Mouse (Mus musculus): ENCODE results near the gene Zfp422.
A peak's percentile ranks its signal among the peaks of the same experiment; 100 is the strongest.

Zfp422 gene

DNA sequence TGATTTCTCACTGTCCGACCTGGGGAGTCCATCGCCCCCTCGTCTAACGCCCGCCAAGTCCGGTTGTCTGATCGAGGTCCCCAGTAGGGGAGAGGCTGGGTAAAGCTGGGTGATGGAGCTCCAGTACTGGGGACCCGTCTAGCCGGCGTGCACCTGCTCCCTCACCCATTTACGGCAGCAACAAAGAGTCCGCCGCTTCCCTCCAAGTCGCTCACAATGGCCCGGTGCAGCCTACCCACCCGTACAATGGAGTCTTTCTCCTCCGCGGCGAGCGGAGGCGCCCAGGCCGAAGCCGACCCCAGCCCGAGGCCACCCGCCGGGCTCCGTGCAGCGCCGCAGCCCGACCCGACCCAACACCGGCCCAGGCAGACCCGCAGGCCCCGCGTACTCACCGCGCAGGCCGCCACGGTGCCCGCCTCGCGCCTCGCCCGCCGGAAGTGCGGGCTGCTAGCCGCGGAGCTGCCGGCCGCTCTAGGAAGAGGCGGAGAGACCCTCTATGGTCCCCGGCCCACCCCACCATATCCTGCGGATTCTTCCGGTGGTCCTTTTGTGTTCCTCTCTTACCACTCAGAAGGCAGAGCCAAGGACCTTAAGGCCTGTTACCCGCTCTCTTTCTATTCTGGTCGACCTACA lies at the start of gene Zfp422:
TSS of gene Zfp422 (minus strand) at position 461 of the 633 bp plus-strand sequence.
- no peak for DNase-seq (ENCODE audit: low read depth)

GRCm38 (mm10) chr6:116677321-116677720 lies 48.5 kb upstream of the Zfp422 start:
- no peak for DNase-seq (ENCODE audit: low read depth)

DNA sequence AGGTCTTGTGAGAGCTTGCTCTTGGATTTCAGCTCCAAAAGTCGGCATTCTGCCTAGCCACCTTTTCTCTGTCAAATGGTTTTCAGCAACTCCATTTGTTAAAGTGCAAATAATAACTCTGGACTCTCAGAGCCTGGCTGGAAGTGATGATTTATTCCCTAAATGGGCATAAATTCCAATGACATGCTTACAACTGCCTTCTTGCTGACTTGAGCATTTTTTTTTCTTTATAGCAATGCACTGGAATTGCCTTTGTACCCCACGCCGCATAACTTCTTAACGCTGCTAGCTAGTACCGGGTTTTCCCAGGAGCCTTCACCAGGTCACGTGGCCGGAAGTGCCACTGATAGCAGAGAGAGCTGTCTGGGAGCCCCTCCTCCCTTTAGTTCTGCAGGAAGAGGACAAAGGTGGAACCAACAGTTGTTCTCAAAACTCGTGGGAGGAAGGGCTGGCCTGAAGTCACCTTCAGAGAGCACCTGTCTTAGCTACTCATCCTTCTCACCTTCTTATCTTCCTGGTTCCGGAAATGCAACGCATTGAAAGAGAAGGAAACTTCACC lies 47.6 kb upstream of the Zfp422 start:
- no peak for DNase-seq (ENCODE audit: low read depth)

DNA sequence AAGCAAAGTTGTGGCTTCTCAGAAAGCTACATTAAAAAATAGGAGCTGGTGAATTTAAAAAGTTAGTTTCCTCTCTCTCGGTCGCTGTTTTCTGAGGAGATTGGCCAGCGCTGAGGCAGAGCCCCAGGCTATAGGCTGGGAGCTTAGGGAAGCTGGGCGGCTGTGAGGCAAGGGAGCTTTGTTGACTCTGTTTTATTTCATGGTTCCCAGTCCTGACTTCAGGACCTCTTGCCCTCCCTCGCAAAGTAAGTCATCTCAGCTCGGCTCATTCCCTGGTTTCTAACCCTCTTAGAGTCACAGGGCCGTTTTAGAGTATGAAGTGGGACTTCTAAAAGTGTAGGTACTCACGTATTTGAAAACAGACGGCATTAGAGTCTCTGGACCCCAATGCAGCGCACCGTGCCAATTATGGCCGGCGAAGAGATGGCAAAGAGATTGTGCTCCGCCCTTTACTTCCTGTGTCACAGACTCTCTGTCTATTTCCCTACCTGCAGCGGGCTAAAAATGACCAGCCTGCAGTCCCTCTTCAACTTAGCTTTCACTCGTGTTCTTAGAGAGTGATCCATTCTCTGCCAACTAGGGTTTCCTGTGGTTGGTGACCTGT lies 45.6 kb upstream of the Zfp422 start:
- DNase-seq (ENCODE audit: low read depth): no peak

DNA sequence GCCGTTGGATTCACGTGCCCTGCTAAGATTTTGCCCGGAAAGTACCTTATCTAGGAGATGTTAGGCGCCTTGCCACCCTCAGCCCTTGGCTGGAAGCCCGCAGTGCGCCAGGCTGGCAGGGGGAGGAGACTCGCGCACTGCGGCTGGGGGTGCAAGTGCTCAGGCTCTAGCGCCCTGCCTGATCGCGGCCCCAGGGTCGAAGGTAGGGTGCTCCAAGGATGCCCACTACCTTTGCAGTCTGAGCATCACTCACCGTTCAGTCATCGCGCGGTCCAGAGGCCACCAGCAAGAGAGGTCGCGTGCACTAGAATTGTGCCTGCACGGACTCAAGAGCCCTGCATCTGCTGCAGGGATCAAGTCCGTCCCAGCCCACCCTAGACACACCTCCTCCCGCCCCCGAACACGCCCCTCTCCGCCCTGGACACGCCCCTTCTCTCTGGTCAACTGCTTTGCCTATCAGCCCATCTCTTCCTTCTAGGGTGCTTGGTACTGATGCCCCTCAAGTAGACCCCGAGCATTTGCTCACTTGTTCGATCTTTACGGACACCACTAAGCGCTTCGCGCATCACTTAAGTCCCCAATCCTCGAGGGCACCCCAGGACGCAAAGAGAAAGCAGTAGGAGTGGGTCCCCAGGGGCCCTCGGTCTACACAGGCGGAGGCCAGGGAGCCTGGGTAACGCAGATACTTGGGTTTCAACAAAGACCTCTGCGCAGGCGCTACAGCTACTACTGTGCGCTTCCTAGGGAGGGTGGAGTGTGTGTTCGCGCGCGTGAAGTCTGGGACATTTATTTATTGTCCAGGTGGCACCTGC lies 44.9 kb upstream of the Zfp422 start, which contains the start of gene Rassf4:
TSS of gene Rassf4 (minus strand) at position 482 of the 812 bp plus-strand sequence.
- DNase-seq (ENCODE audit: low read depth): no peak

- no peak for DNase-seq (ENCODE audit: low read depth)
Measured at GRCm38 (mm10) chr6:116672349-116672748, 43.5 kb upstream of the Zfp422 start.

DNA sequence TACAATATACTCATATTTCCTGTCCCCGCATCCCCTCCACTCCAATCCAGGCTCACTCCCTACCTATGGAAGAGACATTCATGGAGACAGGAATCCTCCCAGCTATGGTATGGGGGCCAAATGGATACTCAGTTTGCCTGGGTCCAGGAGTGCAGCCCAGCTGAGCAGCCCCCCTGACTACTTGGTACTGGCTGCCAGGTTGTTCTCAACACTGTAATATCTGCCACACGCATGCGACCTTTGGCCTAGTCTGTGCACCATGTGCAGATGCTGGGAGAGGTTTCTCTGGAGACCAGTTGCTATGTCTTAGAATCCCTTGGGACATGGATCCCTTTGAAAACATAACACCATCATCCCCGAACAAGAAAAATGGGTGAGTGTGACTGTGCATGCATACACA lies 43.0 kb upstream of the Zfp422 start:
- no peak for DNase-seq (ENCODE audit: low read depth)

DNA sequence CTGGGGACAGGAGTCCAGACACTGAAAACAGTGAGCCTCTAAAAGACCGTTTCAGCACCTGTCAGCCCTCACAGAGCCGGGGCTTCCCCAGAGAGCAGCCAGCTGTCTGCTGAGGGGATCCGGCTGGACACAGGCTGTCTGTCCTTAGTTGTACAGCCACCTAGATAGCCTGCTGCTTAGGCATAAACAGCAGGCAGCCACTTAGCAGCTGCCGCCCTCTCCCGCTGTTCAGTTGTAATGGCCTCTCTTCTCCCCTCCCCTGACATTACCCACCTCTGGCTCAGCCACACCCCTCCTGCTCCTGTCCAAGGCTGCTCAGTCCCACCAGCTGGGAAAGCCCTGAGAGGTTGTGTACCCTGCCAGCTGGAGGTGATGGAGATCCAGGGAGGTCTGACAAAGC lies 42.2 kb upstream of the Zfp422 start:
- DNase-seq (ENCODE audit: low read depth): no peak

DNA sequence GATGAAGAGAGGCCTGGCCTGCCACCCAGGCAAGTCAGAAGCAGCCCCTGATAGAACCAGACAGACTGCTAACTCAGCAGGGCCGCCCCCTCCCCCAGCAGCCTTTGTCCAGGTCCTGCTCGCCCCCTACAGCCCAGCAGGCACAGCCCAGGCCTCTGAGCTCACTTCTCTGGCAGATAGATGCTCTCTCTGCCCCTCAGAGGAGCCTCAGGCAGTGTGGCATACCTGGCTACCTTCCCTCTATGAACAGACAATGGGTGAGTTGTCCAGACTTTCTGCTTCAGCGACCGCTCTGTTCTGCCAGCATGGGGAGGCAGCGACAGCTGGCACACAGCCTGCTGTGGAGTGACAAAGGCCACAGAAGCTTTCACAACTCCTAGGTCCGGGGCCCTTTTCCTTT lies 41.3 kb upstream of the Zfp422 start:
- no peak for DNase-seq (ENCODE audit: low read depth)

DNA sequence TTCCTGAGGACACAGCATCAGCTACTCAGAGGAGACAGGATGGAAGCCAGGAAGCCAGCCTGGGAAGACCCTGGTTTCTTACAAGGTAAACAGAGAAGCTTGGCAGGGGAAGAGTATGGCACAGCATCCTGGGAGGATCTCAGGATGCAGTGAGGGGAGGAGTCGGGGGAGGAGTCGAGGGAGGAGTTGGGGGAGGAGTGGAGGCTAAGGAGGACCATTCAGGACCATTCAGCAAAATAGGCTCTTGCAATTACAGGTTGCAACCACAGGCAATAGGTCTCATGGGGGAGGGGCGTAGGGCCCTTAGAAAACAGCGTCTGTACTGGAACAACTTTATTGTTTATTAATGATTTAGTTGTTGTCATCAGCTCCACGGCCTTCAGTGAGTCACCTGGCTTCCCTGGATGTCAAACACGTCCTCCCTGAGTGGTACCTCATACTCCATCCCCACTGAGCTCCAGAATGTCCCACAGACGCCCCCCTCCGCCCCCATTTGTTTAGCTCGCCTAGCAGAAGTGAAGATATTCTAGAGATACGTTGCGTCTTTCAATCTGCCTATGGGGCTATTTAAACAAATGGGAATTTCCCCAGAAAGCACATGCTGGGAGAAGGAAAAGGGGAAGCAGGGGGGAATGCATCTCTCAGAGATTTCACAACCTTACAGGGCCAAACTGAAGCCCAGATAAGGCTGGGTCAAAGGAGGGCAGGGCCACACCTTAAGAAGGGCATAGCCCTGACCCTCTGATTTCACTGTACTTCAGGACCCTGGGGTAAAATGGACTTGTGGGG lies 40.1 kb upstream of the Zfp422 start:
- DNase-seq (ENCODE audit: low read depth): no peak

GRCm38 (mm10) chr6:116667382-116667781 lies 38.6 kb upstream of the Zfp422 start:
- no peak for DNase-seq (ENCODE audit: low read depth)

GRCm38 (mm10) chr6:116666892-116667291 lies 38.1 kb upstream of the Zfp422 start:
- no peak for DNase-seq (ENCODE audit: low read depth)

DNA sequence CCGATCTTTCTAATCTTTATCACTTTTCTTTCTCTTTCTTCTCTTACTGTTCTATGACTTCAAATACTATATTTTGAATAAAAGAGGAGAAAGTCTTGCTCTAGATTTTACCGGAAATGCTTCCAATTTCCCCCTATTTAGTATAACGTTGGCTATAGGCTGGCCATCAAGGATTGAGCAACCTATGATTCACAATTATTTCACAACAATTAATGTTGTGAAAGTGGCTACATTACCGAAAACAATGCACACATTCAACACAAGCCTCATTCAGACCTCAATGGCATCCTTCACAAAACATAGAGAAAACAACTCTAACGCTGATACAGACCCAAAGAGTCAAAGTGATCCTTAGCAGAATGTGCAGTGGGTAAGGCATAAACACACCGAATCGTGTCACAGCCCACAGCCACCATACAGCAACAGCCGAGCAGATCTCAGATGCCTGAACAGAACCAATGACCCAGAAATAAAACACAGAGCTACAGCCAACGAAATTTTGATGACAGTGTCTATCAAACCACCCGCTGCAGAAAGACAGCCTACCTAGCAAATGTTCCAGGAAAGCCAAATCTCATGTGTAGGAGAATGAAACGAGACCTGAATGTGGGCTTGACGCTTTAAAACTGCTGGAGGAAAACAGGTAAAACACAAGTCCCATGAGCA lies 37.4 kb upstream of the Zfp422 start:
- no peak for DNase-seq (ENCODE audit: low read depth)

GRCm38 (mm10) chr6:116664830-116665229 lies 36.0 kb upstream of the Zfp422 start:
- no peak for DNase-seq (ENCODE audit: low read depth)

DNA sequence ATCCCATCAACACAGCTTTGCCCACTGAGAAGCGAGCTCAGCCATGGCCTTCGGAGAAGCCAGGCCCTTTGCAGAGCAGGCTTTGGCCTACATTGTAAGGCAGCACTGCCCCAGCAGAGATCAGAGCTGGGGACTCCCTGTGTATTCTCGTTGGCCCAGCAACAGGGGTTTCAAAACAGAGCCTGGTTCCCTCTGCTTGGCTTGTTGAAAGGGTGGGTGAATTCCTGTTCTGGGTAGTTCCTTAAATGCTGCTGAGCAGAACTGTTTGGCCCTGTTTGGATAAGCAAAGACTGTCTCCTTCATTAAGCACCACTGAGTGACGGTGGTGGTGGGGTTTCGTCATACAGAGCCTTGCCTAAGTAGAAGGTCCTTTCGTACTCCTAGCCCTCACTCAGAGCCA lies 35.2 kb upstream of the Zfp422 start:
- DNase-seq (ENCODE audit: low read depth): no peak

GRCm38 (mm10) chr6:116663364-116663763 lies 34.6 kb upstream of the Zfp422 start:
- no peak for DNase-seq (ENCODE audit: low read depth)

- no peak for DNase-seq (ENCODE audit: low read depth)
Measured at GRCm38 (mm10) chr6:116653684-116654454, 25.1 kb upstream of the Zfp422 start.

DNA sequence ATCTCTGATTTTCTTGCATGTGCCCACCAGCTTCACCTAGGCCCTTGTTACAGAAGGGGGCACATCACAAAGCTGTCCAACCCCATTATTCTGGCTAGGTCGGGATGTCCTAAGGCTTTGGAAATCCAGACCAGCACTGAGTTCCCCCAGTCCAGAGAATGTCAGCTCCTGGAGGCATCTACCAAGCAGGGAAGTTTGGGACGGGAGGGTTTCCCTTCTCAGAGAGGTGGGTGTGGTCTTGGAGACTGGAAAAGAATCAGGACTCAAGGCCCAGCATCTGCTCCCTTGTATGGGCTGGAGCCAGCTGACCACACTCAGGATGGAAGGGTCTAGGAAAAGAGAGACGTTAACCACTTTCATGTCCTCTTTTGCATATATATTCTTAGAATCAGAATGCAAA lies 24.4 kb upstream of the Zfp422 start:
- no peak for DNase-seq (ENCODE audit: low read depth)

DNA sequence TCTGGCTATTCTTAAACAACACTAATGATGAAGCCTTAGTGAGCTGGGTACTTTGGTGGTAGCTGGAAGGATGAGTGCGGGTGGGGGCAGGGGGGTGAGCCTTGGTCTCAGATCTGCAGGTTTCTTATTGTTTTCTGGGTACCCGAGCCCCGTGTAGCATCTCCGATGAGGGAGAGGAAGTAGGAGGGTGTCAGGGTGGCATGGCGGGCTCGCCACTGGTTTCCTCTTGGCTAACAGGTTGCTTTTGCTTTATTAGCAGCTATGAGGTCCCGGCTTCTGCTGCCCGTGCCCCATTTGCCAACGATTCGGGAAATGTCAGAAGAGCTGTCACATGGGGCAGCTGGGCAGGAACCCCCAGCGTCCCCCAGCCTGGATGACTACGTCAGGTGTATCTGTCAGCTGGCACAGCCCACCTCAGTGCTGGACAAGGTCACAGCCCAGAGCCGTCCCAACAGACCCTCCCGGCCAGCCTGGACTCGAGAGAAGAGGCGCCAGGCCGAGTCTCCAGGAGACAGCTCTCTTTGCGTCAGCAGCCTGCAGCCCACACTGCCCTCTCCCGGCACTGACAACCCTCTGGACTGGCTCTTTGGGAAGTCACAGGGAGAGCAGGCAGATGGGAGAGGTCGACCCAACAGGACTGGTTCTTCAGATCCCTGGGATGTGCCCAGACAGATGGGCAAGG lies 22.8 kb upstream of the Zfp422 start:
- DNase-seq (ENCODE audit: low read depth): no peak

DNA sequence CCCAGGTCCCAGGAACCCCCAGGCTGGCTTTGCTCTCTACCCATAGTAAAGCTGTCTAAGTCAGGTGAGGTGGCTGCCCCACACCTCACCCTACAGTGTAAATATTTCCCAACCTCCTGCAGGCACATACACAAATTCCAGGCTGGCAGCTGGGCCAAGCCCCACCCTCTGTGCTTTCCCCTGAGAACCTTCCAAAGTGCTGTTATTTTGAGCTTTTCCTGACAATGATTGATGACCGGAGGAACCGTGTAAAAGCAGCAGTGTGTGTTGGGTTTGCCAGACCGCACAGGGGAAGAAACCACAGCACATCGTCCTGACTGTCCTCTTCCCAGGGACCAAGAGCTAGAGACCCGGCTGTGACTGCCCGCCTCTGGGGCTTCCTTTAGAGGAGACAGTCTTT lies 21.6 kb upstream of the Zfp422 start, which contains the start of gene Depp1:
TSS of gene Depp1 (plus strand) at position 204 of the 400 bp plus-strand sequence.
- DNase-seq (ENCODE audit: low read depth): peak; percentile 86

Measured in fibroblast of lung, adult 2 months (primary cell).